Mouse (Mus musculus): ENCODE measurements around the gene Map2k4. TPM values are rescaled to one million over a fixed set of nuclear protein-coding genes. Genes with fewer than 3 reads are reported as not detected.

The Map2k4 gene
- total RNA-seq, 2 experiments from 2014 or later: 55.6 to 59.6 TPM

Small RNA genes lying within 50 kb of the gene (microRNA-seq; reads per million reads assigned to microRNA genes)
- gene Mir744: 4,894 to 7,740 reads per million in 2 experiments

Other genes starting within 250 kb of the Map2k4 start
- 1 to 10 TPM; 5.4 to 7.0 TPM for gene Zkscan6, start 18.9 kb upstream of the Map2k4 start, total RNA-seq (2021)